Mouse (Mus musculus) liver, embryonic 15.5 days (tissue): ENCODE data around the gene Csnk2a2. TPM values are rescaled to one million over a fixed set of nuclear protein-coding genes. Genes with fewer than 3 reads are reported as not detected.

Experiments used
- ATAC-seq: fragments of 200-750 bp; cut with Nextera tagmentation; 2 replicates; pipeline ENCODE4 v1.8.0; 2017; ENCODE audit warnings: moderate number of reproducible peaks, mild to moderate bottlenecking, moderate library complexity; ENCODE audit not compliant: insufficient read depth
- H3K27ac ChIP-seq: fragments of 300-500 bp; sonication (generic); replicated peaks from 2 replicates; pipeline ENCODE4 v1.5.1; 2015; ENCODE audit warnings: mild to moderate bottlenecking, inconsistent platforms
- H3K27me3 ChIP-seq: fragments of 300-500 bp; sonication (generic); 2 replicates; pipeline ENCODE4 v1.6.1; 2015; ENCODE audit warnings: mild to moderate bottlenecking, inconsistent platforms
- H3K36me3 ChIP-seq: fragments of 300-500 bp; sonication (generic); replicated peaks from 2 replicates; pipeline ENCODE4 v1.6.1; 2015; ENCODE audit warnings: moderate library complexity, mild to moderate bottlenecking, inconsistent platforms
- H3K4me1 ChIP-seq: fragments of 300-500 bp; sonication (generic); replicated peaks from 2 replicates; pipeline ENCODE4 v1.6.1; 2015; ENCODE audit warnings: inconsistent platforms
- H3K4me2 ChIP-seq: fragments of 300-500 bp; sonication (generic); 2 replicates; pipeline ENCODE4 v1.6.1; 2015; ENCODE audit warnings: moderate library complexity, mild to moderate bottlenecking, inconsistent platforms
- H3K4me3 ChIP-seq: fragments of 300-500 bp; sonication (generic); replicated peaks from 2 replicates; pipeline ENCODE4 v1.5.1; 2015; ENCODE audit warnings: mild to moderate bottlenecking, inconsistent platforms
- H3K9ac ChIP-seq: fragments of 300-500 bp; sonication (generic); 2 replicates; pipeline ENCODE4 v1.6.1; 2015; ENCODE audit warnings: moderate library complexity, mild to moderate bottlenecking, inconsistent platforms
- H3K9me3 ChIP-seq: fragments of 300-500 bp; sonication (generic); replicated peaks from 2 replicates; pipeline ENCODE4 v1.6.1; 2016; ENCODE audit warnings: inconsistent platforms
- WGBS: fragments of 180-500 bp; shearing (Covaris S2); methylation state at CpG from one replicate; pipeline ENCODE4 v1.1.7; 2015; ENCODE audit warnings: mixed read lengths; ENCODE audit not compliant: insufficient replicate concordance; 5-methylcytosine and 5-hydroxymethylcytosine counted together
- polyA plus RNA-seq: library from polyadenylated mRNA; unstranded; fragments of >200 nt; fragmentation: Nextera tagmentation; extraction: Ambion mirVana; gene quantifications from 2 replicates; pipeline ENCODE4 v1.2.1, GENCODE M21; 2015

The Csnk2a2 gene
- polyA plus RNA-seq: 3.9 and 4.3 TPM in 2 replicates

DNA sequence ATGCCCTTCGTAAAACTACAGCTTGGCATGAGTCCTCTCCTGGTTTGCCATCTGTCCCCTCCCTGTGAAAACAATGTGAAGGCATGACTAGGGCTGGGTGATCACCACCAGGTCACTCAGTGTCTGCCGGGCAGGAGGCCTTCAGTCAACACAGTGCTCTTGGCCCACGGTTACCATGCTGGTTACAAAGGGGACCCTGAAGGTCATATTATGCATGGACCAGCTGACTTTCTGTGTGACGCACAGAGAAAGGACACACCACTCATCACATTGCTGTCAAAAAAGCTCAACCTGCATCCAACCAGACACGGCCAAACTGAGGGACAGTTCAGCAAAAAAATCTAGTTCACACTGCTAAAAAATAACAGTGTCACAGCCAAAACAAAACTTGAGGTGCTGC is at the start of gene Csnk2a2:
Csnk2a2 (minus strand) TSS at position 34 of the 400 bp plus-strand sequence.
- no peak for ATAC-seq
- 67% methylated on average over 5 of the region's 5 CpGs for WGBS
- no peaks in the 10 kb centered on the region for H3K27me3 ChIP-seq
- H3K9ac ChIP-seq: peak within 1 kb of the TSS; percentile 90; the same call in 1 of the 2 replicates
- H3K27ac ChIP-seq: no peak within 1 kb of the TSS
- H3K4me1 ChIP-seq: peaks cover 24% of the 10 kb centered on the region
- peak within 1 kb of the TSS; percentile 86 for H3K4me3 ChIP-seq
- H3K36me3 ChIP-seq: peaks cover 22% of the 10 kb centered on the region
- peak within 1 kb of the TSS; percentile 91 for H3K4me2 ChIP-seq
- no peaks in the 10 kb centered on the region for H3K9me3 ChIP-seq

DNA sequence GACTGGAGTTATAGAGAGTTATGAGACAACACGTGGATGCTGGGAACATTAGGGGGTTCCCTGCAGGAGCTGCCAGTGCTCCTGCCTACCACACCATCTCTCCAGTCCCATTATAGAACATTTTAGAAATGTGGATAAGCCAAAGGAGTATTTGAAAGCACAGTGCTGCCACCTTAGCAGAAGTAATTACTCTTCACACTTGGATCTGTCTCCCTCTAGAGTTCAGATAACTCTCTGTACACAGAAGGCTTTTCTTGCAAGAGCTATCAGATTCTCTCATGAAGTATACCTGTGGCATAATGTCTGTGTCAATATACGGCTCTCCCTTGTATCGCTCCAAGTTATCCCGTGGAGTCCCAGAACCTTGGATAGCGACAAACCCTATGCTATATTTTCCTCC is 49.6 kb upstream of the Csnk2a2 start:
- no peaks in the 10 kb centered on the region for H3K27me3 ChIP-seq
- H3K9me3 ChIP-seq: no peaks in the 10 kb centered on the region
- no peak overlapping the region for H3K4me3 ChIP-seq
- H3K9ac ChIP-seq: no peak overlapping the region
- no peaks in the 10 kb centered on the region for H3K4me1 ChIP-seq
- H3K4me2 ChIP-seq: no peak overlapping the region
- 66% methylated on average over 5 of the region's 5 CpGs for WGBS
- H3K36me3 ChIP-seq: no peaks in the 10 kb centered on the region
- H3K27ac ChIP-seq: no peak overlapping the region
- ATAC-seq: no peak

DNA sequence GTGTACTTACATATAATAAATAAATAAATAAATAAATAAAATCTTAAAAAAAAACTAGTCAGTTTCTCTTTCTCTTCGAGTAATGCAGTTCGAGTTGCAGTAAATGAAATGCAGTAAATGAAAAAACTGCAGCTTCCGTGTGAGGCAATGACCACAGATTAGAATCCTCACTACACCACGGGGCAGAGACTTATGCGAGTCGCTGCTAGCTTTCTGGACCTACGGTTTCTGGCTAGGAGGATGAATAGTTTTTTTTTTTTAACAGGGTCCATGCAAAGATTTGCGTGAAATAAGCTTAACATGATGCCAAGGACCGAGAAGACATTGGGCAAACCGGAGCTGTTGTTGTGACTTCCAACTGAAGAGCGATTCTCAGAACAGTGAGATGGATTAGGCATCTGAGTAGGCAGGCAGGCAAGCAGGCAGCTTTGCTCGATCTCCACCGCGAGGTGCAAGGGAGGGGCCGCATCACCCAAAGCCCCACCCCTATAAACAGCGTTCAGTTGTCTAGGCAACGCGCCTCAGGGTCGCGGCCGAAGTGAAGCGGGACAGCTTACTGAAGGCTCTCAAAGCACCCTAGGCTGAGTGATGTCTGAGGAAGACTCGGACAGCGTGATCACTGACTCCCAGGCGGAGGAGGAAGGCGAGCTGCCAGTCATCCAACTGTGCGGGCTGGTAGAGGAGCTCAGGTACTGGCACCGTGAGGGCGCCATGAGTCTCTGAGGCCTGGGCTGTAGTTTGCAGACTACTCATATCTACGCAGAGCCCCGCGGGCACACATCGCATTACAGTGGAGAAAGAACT is 43.9 kb upstream of the Csnk2a2 start, which contains the start of gene Ccdc113:
Ccdc113 (plus strand) TSS at position 502 of the 804 bp plus-strand sequence.
- Histone ChIP-seq H3K4me2 (peak within 1 kb of the TSS; percentile 62), H3K4me3 (peak within 1 kb of the TSS; percentile 40), H3K9me3 (no peaks in the 10 kb centered on the region), H3K27me3 (no peaks in the 10 kb centered on the region; the same call in 1 of the 2 replicates), H3K27ac (no peak within 1 kb of the TSS), H3K4me1 (peaks cover 6% of the 10 kb centered on the region), H3K36me3 (no peaks in the 10 kb centered on the region), H3K9ac (no peak within 1 kb of the TSS)
- ATAC-seq: 0 out of 2 replicates have a peak, but pooled peaks have one; percentile 28
- 8% methylated on average over 33 of the region's 33 CpGs for WGBS

DNA sequence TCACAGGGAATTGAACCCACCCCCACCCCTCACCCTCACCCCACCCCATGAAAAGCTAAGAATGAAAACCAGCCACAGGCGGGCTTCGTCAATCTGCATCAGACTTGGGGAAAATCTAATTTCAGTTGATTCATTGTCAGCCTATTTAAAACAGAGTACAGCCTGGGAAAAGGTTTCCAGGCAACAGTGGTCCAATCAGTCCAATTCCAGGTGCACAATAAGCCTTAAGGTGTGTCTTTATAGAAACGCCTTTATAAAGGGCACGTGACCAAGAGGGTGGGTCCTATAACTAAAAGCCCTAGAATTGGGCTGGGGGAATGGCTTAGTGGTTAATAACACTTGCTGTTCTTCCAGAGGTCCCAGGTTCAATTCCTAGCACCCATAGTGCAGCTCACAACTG is 42.4 kb upstream of the Csnk2a2 start:
- Histone ChIP-seq H3K4me2 (no peak overlapping the region), H3K27ac (no peak overlapping the region), H3K4me1 (peaks cover 6% of the 10 kb centered on the region), H3K27me3 (no peaks in the 10 kb centered on the region; the same call in 1 of the 2 replicates), H3K36me3 (no peaks in the 10 kb centered on the region), H3K9me3 (no peaks in the 10 kb centered on the region), H3K9ac (no peak overlapping the region), H3K4me3 (no peak overlapping the region)
- no peak for ATAC-seq
- 63% methylated on average over 4 of the region's 4 CpGs for WGBS

DNA sequence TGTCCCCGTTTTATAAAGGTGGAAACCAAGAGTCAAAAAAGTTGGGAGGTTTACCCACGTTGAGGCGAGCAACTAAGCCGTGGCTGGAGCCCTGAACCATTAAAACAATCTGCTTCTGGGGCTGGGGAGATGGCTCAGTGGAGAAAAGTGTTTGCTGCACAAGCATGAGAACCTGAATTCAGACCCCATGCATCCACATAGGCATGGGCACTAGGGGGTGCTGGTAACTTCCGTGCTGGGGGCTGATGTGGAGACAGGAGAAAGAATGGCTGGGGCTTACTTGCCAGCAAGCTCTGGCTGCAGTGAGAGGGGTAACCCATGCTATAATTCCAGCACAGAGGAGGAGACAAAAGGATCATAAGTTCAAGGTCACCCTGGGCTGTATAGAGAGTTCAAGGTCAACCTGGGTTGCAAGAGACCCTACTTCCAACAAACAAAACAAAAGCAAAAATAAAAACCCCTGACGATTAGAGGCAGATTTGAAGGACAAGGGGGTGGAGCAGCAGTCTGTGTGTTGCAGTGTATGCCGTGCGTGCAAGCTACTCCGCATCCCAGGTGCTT is 39.0 kb upstream of the Csnk2a2 start:
- no peak overlapping the region for H3K4me2 ChIP-seq
- 50% methylated on average over 9 of the region's 9 CpGs for WGBS
- no peaks in the 10 kb centered on the region for H3K9me3 ChIP-seq
- no peaks in the 10 kb centered on the region for H3K36me3 ChIP-seq
- no peaks in the 10 kb centered on the region; the same call in 1 of the 2 replicates for H3K27me3 ChIP-seq
- peaks cover 3% of the 10 kb centered on the region for H3K4me1 ChIP-seq
- H3K27ac ChIP-seq: no peak overlapping the region
- H3K9ac ChIP-seq: no peak overlapping the region
- ATAC-seq: no peak
- H3K4me3 ChIP-seq: no peak overlapping the region

DNA sequence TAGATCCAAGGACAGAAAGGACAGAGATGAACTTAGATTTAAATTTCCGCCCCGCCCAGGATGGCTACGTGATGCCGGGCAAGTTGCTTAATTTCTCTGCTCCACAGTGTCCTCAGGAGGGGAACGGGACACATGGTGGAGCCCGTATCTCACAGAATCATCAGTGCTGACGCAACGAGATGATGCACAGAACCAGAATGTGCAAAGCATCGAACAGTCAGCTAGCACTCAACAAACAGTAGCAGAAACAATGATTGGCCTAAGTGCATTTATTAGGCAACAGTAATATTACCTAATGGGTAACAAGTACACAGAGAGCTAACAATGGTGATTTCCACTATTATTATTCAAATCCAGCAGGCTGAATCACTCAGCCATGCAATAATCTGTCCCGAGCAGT is 38.4 kb upstream of the Csnk2a2 start:
- Histone ChIP-seq H3K9me3 (no peaks in the 10 kb centered on the region), H3K27ac (no peak overlapping the region), H3K4me3 (no peak overlapping the region), H3K4me2 (no peak overlapping the region), H3K4me1 (no peaks in the 10 kb centered on the region), H3K36me3 (no peaks in the 10 kb centered on the region), H3K27me3 (no peaks in the 10 kb centered on the region), H3K9ac (no peak overlapping the region)
- WGBS: 68% methylated on average over 10 of the region's 10 CpGs
- ATAC-seq: no peak

DNA sequence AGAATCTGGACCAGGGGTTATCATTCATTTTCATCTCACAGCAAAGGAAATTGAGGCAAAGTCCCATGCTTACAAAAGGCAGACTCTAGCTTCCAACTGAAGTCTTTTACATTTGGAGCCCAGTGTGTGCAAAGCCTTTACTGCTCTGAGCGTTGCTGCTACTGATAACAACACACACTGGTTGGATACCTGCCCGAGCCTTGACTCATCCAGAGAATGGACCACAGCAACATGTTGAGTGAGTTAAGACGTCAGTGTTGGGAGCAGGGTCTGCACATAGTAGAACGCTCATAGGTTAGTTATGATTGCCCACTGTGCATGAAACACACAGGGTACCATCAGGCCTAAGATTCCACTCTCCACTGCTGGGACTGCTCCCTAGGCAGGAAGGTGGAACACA is 34.2 kb upstream of the Csnk2a2 start:
- no peak overlapping the region for H3K27ac ChIP-seq
- no peaks in the 10 kb centered on the region for H3K27me3 ChIP-seq
- H3K9ac ChIP-seq: no peak overlapping the region
- 69% methylated on average over 4 of the region's 4 CpGs for WGBS
- H3K4me2 ChIP-seq: no peak overlapping the region
- no peak for ATAC-seq
- no peaks in the 10 kb centered on the region for H3K4me1 ChIP-seq
- H3K4me3 ChIP-seq: no peak overlapping the region
- no peaks in the 10 kb centered on the region for H3K36me3 ChIP-seq
- H3K9me3 ChIP-seq: no peaks in the 10 kb centered on the region

DNA sequence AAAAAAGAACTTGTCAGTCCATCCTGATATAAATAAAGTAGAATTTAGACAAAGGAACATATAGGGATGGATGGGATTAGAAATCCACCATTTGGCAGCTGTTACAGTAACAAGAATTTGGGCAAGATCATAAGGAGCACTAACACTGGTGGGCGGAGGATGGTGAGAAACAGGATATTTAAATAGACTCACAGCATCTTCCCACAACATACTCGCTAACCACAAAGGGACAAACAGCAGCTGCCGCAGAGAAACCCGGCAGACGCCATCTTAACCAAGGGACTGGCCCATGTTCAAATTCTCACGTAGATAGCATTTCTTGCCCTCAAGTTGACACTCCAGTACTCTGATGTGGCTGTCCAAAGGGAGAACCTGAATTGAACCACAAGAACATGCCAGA is 27.1 kb upstream of the Csnk2a2 start:
- no peak for ATAC-seq
- Histone ChIP-seq H3K4me2 (no peak overlapping the region), H3K9me3 (no peaks in the 10 kb centered on the region), H3K27ac (no peak overlapping the region), H3K27me3 (no peaks in the 10 kb centered on the region), H3K36me3 (no peaks in the 10 kb centered on the region), H3K4me1 (no peaks in the 10 kb centered on the region), H3K4me3 (no peak overlapping the region), H3K9ac (no peak overlapping the region)
- 73% methylated on average over 6 of the region's 6 CpGs for WGBS

DNA sequence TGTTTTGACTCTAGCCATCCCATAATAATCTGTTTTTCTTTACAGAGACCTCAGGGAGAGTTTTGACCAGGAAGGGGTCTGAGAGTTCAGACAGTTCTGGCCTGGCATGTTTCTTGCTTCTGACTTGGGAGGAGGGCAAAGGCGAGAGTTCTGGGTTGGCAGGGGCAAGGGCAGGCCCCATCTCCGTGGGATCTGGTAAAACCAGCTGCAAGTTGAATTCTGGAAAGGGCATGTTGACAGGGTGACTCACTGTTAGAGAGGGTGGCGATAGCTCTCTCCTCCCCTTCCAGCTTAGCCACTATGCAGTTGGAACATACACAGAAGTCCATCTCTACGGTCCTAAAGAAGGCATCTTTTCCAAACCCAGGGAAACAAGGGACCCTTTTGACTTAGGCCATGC is 23.4 kb upstream of the Csnk2a2 start:
- no peak for ATAC-seq
- Histone ChIP-seq H3K9ac (no peak overlapping the region), H3K27ac (no peak overlapping the region), H3K4me1 (no peaks in the 10 kb centered on the region), H3K9me3 (no peaks in the 10 kb centered on the region), H3K4me3 (no peak overlapping the region), H3K36me3 (no peaks in the 10 kb centered on the region), H3K27me3 (no peaks in the 10 kb centered on the region), H3K4me2 (no peak overlapping the region)
- 65% methylated on average over 4 of the region's 4 CpGs for WGBS

DNA sequence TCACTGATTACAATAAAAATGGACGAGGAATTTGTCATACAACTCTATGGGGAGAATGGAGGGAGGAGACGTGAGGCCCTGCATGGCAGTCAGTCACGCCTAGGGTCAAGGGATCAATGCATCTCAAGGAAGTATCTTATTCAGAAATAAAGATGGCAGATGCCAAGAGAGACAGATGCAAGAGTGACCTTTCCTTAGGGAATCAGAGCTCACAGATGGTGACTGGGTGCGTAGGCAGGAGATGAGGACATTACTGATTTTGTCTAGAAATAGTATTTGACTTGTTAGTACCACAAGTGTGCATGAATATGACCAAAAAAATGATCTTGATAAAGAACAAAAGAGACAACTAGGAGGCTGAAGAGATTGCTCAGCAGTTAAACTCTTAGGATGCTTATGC is 22.4 kb upstream of the Csnk2a2 start:
- Histone ChIP-seq H3K27ac (no peak overlapping the region), H3K4me3 (no peak overlapping the region), H3K4me1 (no peaks in the 10 kb centered on the region), H3K4me2 (no peak overlapping the region), H3K36me3 (no peaks in the 10 kb centered on the region), H3K27me3 (no peaks in the 10 kb centered on the region), H3K9ac (no peak overlapping the region), H3K9me3 (no peaks in the 10 kb centered on the region)
- no peak for ATAC-seq
- 60% methylated on average over 4 of the region's 4 CpGs for WGBS

DNA sequence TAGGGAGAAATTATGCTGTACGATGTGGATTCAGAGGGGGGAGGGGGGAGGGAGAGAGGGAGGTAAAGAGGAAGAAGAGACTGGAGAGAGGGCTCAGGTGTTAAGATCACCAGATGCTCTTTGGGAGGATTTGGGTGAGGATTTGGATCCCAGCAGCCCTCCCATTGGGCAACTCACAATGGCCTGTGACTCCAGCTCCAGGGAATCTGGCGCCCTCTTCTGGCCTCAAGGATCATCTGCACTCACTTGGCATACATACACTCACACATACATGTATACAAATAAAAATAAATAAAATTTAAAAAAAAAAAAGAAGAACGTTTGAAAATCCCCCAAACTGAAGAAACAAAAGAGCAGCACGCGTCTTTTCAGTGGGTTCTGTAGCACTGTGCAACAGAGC is 16.4 kb upstream of the Csnk2a2 start:
- 60% methylated on average over 5 of the region's 5 CpGs for WGBS
- Histone ChIP-seq H3K4me3 (no peak overlapping the region), H3K9ac (no peak overlapping the region), H3K27me3 (no peaks in the 10 kb centered on the region), H3K9me3 (no peaks in the 10 kb centered on the region), H3K4me1 (no peaks in the 10 kb centered on the region), H3K27ac (no peak overlapping the region), H3K4me2 (no peak overlapping the region), H3K36me3 (no peaks in the 10 kb centered on the region)
- no peak for ATAC-seq
